Mouse (Mus musculus) C2C12 (cell line): Measurements from ENCODE around the gene Lipc.

ENCODE experiments used
- CEBPB ChIP-seq: IDR thresholded peaks from one replicate; pipeline ENCODE4 v1.6.1; 2011; ENCODE audit warnings: low read depth, mild to moderate bottlenecking, control low read depth, moderate library complexity
- CTCF ChIP-seq: IDR thresholded peaks from one replicate; pipeline ENCODE4 v1.5.1; 2011; ENCODE audit not compliant: control insufficient read depth, insufficient read depth, insufficient read length
- FOSL1 ChIP-seq: IDR thresholded peaks from one replicate; pipeline ENCODE4 v1.8.0; 2011; ENCODE audit warnings: mild to moderate bottlenecking, low read length; ENCODE audit not compliant: poor library complexity, insufficient read depth, severe bottlenecking
- MAX ChIP-seq: IDR thresholded peaks from one replicate; pipeline ENCODE4 v1.6.1; 2011; ENCODE audit warnings: mild to moderate bottlenecking, control low read depth
- MYOD1 ChIP-seq: IDR thresholded peaks from one replicate; pipeline ENCODE4 v1.6.1; 2011; ENCODE audit warnings: low read depth; ENCODE audit not compliant: control insufficient read depth, insufficient read length
- MYOG ChIP-seq: IDR thresholded peaks from one replicate; pipeline ENCODE4 v1.6.1; 2011; ENCODE audit not compliant: control insufficient read depth, insufficient read length; ENCODE audit errors: extremely low read depth
- USF1 ChIP-seq: IDR thresholded peaks from one replicate; pipeline ENCODE4 v1.6.1; 2011; ENCODE audit warnings: low read depth, mild to moderate bottlenecking, control low read depth, moderate library complexity

GRCm38 (mm10) chr9:70987210-70987609, 35.2 kb upstream of the Lipc start:
- TF ChIP-seq CTCF (no peak), MYOD1 (no peak), MAX (no peak), USF1 (no peak), MYOG (no peak), CEBPB (no peak), FOSL1 (no peak)
